Mouse (Mus musculus): Measurements from ENCODE around the gene Gsta3.
"Not testable (repeated sequence)": the region's sequence is repeated elsewhere in the genome, so short reads cannot be mapped to it uniquely, and the experiment has no call there.

DNA sequence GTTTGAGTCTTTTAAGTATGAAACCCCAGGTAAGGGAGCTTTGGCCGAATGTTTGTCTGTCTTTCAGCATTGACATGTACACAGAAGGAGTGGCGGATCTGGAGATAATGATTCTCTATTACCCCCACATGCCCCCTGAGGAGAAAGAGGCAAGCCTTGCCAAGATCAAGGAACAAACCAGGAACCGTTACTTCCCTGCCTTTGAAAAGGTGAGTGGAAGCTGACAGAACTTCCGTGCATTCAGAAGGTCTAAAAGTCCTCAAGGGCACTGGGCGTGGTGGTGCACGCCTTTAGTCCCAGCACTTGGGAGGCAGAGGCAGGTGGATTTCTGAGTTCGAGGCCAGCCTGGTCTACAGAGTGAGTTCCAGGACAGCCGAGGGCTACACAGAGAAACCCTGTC lies 19.6 kb downstream of the Gsta3 start:
- not testable (repeated sequence) for TF ChIP-seq POLR2AphosphoS5 (IDR thresholded peaks at IDR 0.05; ENCODE audit: insufficient replicate concordance, low read depth, low read length); CTCF (IDR thresholded peaks at IDR 0.05; ENCODE audit: low read depth, low read length); TAL1 (conservative IDR thresholded peaks at IDR 0.05; ENCODE audit: low read depth, low read length); GATA1 (IDR thresholded peaks at IDR 0.05; ENCODE audit: borderline replicate concordance, low read length)
